Mouse (Mus musculus) v-Abl transformed pro-B cells (cell line): ENCODE results near the gene Csk.

Source experiments
- in situ Hi-C, 2 experiments: fragments of 400-800 bp; cut with MboI; formaldehyde crosslinking; loops; one replicate each; pipeline ENCODE4 v1.15.1; 2025; ENCODE audit not compliant: unreplicated experiment in 2 of 2

The Csk gene

DNA sequence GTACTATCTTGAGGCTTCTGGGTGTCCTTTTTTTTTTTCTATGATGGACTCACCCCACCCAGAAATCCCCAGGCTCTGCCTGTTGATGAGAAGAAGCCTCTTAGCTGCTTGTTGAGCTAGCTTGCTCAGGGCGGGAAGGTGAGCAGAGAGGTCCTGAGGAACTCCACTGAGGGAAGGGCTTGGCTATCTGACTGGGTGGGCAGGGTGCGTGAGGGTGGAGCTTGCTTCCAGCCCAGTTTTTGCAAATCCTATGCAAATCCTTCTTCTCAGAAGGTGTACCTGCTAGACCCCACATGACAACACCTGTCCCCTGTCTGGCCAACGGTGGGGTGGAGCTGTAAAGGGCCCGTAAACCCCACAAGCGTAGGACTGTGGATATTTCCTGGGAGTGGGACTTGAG is at the start of gene Csk:
Gene Csk (minus strand): TSS at position 349 of the 400 bp plus-strand sequence.
- in situ Hi-C loops, result loop anchor here (5.0 to 25.0 kb wide), 4 partner anchors 36 to 559 kb away; partner anchors contain the start of genes Cox5a (in 1 of the 2), Islr (in 1 of the 2), Islr2 (in 1 of the 2) and Ubl7 (in 1 of the 2)

DNA sequence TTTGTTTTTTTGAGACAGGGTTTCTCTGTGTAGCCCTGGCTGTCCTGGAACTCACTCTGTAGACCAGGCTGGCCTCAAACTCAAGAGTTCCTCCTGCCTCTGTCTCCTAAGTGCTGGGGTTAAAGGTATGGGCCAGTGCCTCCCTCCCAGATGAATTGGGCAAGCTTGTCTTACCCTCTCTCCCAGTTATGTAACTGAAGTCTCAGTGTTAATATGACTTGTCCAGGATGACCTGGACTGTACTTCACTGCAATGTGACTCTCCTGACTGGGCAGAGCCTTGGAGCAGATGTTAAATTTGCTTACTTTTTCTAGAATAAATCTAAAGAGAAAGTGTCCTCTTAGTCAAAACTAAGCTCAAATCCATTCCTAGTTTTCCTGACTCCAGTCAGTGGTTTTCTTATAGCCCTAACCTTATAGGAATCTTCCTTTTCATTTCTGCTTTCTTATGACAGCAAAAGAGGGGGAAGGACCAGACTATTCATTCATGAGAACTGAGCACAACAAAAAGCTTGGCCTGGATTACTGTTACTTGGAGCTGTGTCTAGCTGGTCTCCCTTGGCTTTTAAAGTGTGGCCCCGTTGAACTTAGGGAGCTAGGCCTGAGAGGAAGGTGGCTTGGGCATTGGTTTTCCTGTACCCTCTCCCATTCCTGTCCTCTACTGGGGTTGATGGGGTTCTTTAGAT is 45.2 kb upstream of the Csk start:
- in situ Hi-C loops, result loop anchor here in 1 of 2 experiments (25.0 kb wide), 1 partner anchor 461 kb away; the partner anchor contains the start of gene Trcg1

DNA sequence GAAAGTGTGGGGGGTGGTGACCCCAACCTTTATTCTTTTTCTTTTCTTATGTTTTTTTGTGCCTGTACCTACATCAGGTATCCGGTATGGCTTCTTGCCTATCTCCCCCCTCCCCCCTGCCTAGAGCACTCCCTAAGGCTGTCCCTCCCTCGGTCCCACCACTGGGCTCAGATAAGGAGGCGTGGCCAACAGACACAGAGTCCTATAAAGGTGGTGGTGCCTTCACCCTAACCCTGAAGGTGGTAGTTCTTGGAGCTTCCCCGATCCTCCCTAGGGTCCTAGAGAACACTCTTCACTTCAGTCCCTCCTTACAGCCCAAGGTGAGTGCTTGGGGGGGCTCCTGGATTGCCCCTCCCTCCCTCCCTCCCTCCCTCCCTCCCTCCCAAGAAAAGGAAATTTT is 43.9 kb upstream of the Csk start:
- in situ Hi-C loops, result loop anchor here in 1 of 2 experiments (25.0 kb wide), 1 partner anchor 460 kb away; the partner anchor contains the start of gene Trcg1

DNA sequence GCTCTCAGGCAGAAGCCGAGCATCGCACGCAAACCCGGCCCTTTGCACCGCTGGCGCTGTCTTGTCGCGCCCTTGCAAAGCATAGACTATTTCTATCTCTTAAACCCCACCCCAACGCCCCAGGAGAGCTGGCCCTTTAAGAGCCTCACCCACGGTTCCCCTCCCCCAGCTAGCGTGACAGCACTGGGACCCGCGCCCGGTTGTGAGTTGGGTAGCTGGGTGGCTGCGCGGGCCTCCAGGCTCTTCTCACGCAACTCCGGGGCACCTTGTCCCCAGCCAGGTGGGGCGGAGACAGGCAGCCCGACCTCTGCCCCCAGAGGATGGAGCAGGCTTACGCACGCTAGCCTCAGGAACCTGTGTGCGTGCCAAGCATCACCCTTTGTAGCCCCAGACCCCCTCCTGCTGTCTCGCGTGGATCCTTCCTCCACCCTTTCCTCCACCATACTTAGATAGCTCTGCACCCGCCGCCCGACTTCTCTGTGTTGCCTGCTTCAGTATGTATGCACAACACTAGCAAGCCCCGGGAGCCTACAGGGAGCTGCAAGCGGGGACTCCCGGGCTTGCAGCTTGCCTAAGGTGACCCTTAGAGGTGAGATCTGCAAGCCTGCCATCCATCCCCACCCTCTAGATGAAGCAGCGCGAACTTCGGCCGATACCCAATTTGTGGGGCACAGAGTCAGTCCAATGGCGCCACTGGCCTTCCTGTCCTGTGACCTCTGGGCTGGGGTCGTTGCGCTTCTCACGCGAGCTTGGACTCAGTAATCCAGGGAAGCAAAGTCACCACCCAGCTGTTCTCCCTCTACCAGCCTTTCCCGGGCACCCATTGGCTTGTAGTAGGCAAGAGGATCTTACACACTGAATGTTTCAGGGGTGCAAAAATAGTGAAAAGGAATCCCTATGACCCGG is 43.2 kb upstream of the Csk start:
- in situ Hi-C loops, result loop anchor here in 1 of 2 experiments (25.0 kb wide), 1 partner anchor 459 kb away; the partner anchor contains the start of gene Trcg1

DNA sequence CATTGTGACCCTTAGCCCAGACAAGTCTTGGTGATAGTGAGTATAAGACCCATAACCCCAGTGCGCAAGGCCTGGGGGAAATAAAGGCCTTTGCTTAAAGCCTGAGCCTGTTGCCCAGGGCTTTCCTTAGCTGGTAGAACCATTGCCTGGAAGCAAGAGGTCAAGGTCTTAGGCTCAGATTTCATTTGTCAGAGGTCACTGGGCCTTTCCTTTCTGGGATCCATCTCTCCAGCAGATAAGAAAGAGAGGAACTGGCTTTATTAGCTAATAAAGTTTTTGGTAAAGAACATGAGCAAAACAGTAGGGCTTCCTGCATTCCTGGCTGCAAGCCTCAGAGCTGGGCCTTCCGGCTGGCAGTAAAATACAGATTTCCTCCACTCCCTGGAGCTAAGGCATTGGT is 40.7 kb upstream of the Csk start:
- in situ Hi-C loops, result loop anchor here in 1 of 2 experiments (25.0 kb wide), 1 partner anchor 457 kb away; the partner anchor contains the start of gene Trcg1

DNA sequence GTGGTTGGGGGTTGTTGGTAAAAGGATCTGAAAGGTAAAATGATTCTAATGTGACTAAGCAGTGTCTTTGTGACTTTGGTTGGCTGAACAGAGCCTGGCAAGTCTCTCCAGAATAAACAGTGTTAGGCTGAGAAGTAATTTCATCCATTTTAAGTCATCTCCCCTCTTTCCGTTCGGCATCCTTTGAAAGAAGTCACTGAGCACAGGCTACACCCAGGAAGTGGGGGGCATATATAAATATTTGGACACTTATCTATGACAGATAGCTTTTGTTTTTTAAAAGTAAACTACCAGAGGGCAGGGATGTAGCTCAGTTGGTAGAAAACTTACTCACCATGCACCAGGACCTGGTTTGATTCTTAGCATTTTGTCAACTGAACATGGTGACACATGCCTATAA is 35.2 kb upstream of the Csk start:
- in situ Hi-C loops, result loop anchor here in 1 of 2 experiments (25.0 kb wide), 1 partner anchor 451 kb away; the partner anchor contains the start of gene Trcg1

DNA sequence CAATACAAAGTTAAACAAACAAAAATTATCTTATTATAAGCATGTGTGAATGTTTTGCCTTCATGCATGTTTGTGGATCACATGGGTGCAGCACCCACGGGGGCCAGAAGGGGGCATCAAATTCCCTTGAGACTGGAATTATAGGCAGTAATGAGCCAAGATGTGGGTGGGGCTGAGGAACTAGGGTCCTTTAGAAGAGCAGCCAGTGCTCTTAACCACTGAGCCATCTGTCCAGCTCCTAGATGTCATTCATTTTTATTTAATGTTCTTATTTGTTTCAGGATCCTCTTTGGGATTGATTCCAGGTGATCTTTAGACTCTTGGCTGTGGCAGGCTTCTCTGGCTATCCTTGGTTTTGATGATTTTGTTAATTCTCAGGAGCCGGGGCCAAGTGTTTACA is 34.7 kb upstream of the Csk start:
- in situ Hi-C loops, result loop anchor here in 1 of 2 experiments (25.0 kb wide), 1 partner anchor 451 kb away; the partner anchor contains the start of gene Trcg1

DNA sequence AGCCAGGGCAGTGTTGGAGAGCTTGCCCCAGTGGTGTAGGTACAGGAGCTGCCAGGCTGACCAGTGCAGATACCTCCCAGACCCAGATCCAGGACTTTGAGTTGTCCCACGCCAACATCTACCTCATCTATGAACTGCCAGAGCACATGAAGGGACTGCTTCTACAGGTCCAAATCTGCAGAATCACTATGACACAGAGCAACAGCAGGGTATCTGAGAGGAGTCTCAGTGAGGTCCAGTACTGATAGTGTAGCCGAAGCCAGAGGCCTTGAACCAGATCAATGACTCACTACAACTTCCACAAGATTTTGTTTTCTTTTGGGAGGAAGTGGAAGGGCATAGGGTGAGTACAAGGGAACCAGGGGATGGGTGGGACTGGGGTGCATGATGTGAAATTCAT is 34.3 kb upstream of the Csk start, which contains the start of gene Cyp1a1:
Gene Cyp1a1 (plus strand): TSS at position 178 of the 400 bp plus-strand sequence.
- in situ Hi-C loops, result loop anchor here in 1 of 2 experiments (25.0 kb wide), 1 partner anchor 450 kb away; the partner anchor contains the start of gene Trcg1

DNA sequence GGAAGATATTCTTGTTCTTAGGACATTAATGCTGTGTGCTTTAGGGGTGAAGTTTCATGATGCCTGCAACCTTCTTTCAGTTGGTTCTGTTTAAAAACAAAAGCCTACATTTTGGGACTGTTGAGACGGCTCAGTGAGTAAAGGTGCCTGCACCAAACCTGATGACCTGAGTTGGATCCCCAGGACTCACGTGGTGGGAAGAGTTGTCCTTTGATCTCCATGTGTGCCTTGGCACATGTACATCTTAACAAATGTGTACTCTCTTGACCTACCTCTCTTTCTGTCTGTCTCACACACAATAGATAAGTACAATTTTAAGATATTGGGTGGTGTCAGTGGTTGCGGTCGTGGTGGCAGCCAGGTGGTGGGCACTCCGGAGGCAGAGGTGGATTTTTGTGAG is 32.6 kb upstream of the Csk start:
- in situ Hi-C loops, result loop anchor here in 1 of 2 experiments (25.0 kb wide), 1 partner anchor 449 kb away; the partner anchor contains the start of gene Trcg1

DNA sequence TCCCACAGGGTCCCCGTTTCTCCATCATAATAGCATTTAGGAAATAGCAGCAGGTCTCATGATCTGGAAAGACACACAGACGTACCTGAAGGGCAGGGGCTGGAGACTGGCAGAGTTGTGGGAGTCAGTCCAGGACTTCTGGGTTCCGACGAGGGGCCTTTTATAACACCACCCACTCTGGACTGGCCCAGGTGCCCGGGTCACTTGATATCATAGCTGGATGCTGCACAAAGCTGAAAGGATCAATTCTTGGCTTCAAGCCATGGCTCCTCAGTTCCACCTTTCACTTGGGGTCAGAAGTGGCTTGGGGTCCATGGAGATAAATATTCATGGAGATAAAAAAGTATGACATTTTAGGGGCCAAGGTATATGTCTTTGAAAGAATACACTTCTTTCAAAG is 30.1 kb upstream of the Csk start, which contains the start of gene Cyp1a2:
Gene Cyp1a2 (minus strand): TSS at position 184 of the 400 bp plus-strand sequence.
- in situ Hi-C loops, result loop anchor here in 1 of 2 experiments (25.0 kb wide), 1 partner anchor 446 kb away; the partner anchor contains the start of gene Trcg1

DNA sequence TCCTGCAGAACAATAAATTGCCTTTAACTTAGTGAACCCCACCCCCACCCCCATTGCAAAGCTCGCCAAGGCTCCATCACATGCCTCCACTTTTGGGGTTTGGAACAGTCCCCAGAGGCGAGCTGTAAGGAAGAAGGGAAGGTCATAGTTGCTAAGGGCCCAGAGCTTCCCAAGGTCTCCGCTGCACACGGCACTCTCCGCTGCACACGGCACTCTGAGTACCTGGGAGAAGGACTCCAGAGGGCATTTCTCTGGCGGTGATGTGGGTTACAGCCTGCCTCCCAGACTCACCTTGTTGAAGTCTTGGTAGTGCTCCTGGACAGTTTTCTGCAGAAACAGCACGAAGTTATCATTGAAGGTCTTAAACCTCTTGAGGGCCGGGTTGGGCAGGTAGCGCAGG is 28.0 kb upstream of the Csk start:
- in situ Hi-C loops, result loop anchor here in 1 of 2 experiments (25.0 kb wide), 1 partner anchor 444 kb away; the partner anchor contains the start of gene Trcg1

DNA sequence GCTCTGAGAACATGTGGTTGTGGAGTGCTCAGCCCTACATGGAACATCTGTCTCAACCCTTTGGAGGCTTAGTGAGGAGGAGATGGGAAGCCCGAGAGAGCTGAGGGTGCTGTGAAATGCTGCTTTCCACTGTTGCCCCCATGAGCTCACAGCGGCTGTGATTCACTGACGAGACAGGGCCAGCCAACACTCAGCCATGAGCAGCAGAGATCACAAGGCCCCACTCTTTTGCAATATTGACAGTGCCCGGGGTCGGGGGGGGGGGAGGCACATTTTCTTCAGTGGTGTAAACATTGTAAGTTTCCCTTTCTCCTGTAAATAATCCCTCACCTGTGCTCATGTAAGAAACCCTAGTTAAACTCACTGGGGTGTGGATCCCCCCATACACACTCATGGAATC is 18.1 kb upstream of the Csk start:
- in situ Hi-C loops, result loop anchor here in 1 of 2 experiments (25.0 kb wide), 1 partner anchor 541 kb away; the partner anchor contains the start of genes Islr and Islr2

DNA sequence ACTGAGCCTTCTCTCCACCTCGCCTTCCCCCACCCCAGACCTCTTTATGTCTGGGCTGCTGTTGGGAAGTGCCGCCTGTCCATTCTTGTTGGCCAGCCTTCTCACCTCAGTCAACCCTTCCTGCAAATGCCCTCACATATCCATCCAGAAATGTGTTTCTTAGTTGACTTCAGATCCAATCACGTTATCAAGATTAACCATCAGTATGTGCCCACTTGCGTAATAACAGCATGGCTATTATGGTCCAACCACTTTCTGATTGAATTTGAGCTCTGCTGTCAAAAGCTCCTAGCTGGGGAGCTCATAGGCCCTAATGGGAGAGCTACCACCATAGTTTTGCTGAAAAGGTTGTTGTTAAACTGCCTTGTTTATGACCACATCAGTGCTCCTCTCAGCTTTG is 17.6 kb upstream of the Csk start:
- in situ Hi-C loops, result loop anchor here in 1 of 2 experiments (25.0 kb wide), 1 partner anchor 541 kb away; the partner anchor contains the start of genes Islr and Islr2

DNA sequence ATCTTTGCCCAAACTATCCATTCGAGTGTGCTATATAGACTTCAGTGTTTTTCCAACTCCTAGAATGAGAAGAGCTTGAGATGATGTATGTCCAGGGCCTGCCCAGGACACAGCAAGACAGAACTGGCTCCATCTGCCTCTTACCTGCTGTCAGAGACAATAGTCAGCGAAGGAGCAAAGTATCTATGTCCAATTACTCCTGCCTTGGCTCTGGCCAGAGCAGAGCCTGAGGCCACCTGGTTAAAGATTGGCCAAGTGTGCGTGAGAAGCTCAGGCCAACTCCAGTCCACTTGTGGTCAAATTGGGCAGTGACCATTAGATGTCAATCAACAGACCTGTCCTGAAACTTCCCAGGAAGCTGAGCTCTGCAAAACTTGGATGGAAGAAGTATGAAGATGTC is 16.1 kb upstream of the Csk start:
- in situ Hi-C loops, result loop anchor here (10.0 to 25.0 kb wide), 4 partner anchors 175 to 543 kb away; partner anchors contain the start of genes Islr (in 2 of the 2) and Islr2 (in 2 of the 2)

DNA sequence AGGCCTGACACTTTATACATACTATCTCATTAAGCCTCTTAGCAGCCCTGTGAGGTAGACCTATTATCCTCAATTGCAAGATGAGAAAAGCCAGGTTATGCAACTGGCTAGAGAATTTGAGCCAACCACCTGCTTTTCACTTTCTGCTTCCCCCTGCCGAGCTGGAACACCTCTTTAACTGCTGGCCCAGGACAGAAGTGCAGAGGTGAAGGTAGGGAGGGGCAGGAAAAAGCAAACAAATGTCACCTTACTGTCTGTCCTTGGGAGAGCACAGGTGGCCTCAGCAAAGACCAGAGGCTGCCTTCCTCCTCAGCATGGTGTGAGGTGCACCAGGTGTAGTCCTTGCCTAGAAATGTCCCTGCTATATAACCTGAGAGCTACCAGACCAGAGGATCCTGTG is 14.8 kb upstream of the Csk start:
- in situ Hi-C loops, result loop anchor here (10.0 to 25.0 kb wide), 4 partner anchors 177 to 544 kb away; partner anchors contain the start of genes Islr (in 2 of the 2) and Islr2 (in 2 of the 2)

DNA sequence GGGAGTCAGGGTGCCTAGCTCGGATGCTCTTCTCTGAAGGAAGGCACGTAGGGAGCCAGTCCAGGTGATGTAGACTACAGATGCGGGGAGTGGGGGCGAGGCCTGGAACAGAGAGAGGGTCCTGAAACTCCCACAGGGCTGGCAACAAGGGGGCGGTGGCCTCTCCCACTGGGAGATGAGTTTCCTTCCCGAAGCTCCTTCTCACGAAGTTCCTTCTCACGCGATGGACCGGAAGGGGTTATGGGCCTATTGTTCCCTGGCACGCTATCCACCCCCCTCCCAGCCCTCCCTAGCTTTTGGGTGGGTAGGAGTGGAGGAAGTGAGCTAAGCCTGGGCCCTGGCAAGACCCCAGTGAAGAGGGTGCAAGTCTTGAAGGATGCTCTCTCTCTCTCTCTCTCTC is 14.4 kb upstream of the Csk start:
- in situ Hi-C loops, result loop anchor here (10.0 to 25.0 kb wide), 4 partner anchors 177 to 544 kb away; partner anchors contain the start of genes Islr (in 2 of the 2) and Islr2 (in 2 of the 2)

DNA sequence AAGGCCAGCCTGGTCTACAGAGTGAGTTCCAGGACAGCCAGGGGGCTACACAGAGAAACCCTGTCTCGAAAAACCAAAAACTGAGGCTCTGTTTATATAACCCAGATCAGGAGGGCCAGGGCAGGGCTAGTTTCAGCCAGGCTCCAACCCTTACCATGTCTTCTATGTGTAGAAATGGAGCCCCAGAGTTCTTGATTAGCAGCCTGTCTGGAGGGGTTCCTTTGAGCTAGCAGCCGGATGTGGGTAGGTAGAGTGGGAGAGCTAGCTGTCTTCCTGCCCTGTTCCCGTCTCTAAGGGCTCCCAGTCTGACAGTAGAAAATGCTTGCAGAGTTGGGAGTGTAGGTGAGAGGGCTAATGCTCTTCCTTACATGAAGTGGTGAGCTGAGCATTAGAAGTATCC is 13.7 kb upstream of the Csk start:
- in situ Hi-C loops, result loop anchor here (10.0 to 25.0 kb wide), 4 partner anchors 178 to 545 kb away; partner anchors contain the start of genes Islr (in 2 of the 2) and Islr2 (in 2 of the 2)

DNA sequence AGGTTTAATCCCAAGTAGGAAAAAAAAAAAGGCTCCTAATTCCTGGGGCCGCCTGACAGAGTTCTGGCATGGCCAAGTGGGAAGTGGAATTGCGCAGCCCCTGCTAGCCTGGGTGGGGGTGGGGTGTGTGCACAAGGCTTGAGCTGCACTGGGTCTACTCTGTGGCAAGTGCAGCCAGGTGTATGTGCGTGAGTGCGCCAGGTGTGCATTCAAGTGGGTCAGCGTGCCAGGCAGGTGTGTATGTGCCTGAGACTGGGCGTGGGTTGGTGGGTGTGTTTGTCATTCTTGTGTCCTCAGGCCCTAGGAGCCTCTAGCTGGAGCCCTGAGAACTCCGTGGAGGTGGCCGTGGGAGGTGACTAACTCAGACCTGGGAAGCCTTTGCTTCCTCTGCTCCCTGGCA is 13.1 kb upstream of the Csk start:
- in situ Hi-C loops, result loop anchor here (10.0 to 25.0 kb wide), 4 partner anchors 178 to 546 kb away; partner anchors contain the start of genes Islr (in 2 of the 2) and Islr2 (in 2 of the 2)

DNA sequence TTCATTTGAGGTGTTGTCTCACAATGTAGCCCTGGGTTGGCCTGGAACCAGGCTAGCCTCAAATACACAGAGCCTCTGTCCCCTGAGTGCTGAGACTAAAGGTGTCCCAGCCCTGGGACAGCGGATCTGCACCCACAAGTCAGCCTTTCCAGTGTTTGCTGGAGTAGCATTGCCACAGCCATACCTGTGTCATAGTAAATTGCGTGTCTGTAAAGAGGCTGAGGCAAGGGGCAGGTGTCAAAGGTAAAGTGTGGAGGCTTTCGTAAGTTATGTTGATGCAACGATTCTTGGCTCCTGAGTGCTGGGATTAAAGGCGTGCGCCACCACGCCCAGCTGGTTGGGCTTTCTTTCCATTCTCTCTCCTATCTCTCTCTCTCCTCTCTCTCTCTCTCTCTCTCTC is 11.2 kb upstream of the Csk start:
- in situ Hi-C loops, result loop anchor here (5.0 to 25.0 kb wide), 7 partner anchors 83 to 548 kb away; partner anchors contain the start of genes Islr (in 2 of the 2) and Islr2 (in 2 of the 2)
